Mouse (Mus musculus) brain, embryonic 18.5 days (tissue): ENCODE results near the gene Rmi1.
"Not testable (repeated sequence)": the region's sequence is repeated elsewhere in the genome, so short reads cannot be mapped to it uniquely, and the experiment has no call there.

ENCODE experiments used
- DNase-seq: peaks from one replicate; pipeline ENCODE4 v3.0.0-alpha.2; 2012; ENCODE audit warnings: low read depth, low spot score

Gene Rmi1

DNA sequence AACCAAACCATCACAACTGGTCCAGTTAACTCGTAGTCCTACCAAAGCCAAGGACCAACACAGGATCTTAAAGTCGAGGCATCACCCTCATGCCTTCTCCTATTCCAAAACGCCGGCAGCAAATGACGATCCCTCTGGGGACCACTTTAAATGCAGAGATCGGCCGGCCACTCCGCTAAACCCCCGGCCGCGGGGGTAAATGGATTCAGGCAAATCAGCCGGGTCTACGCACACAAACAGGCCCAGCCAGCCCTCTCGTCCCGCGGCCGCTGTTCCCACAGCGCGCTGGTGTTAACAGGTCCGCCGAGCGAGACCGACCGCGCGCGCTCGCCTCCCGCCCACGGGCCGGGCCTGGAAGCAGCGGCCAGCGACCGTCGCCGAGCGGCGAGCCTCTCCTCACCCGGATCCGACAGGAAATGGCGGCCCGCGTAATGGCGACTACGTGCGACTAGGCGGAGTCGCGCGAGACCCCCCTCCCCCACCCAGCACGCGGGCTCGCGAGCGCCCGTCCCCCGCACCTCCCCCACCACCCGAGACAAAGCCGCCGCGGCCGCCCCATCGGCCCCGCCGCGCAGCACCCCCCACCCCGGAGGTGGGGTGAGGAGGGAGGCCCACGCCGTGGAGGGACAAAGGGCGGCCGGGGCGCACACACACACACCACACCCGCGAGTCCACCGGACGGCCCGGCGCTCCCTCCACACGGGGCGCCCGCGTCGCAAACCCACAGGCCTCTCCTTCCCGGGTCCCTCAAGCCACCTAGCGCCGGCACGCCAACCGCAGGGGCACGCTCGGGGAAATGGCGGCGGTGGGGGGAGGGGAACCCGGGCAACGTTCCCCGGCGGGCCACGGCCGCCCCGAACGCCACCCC, 679 bp upstream of the Rmi1 start:
- no peak for DNase-seq

DNA sequence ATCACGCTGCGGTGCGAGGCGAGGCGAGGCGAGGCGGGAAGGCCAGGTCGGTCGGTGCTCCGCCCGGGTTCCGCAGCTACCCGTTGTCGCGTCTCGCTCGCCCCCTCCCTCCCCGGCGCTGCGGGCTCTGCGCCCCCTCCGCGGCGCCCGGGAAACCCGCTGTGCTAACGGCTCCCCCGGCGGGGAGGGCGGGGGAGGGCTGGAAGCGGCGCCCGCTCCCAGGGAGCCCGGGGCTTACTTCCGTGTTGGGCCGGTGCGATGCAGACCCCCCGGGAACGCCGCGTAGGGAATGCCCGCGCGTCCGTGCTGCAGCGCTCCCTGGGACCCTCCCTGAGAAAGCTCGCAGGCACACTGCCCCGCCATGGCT, 679 bp downstream of the Rmi1 start:
- DNase-seq, result no peak

DNA sequence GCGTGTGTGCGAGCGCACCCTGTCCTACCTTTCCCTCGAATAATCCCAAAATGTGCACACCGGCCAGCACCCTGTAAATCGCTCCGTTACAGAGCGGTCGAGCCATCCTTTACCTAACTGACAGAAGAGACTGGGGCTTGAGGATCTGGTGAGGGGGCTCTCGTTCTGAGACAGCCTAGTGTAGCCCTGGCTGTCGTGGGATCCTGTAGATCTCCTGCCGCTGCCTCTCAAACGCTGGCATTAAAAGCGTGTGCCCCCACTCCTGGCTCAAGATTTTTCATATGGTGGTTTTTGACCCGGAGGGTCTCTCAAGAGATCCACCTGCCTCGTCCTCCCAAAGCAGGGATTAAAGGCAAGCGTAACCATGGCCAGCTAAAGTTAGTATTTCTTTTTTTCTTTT, 1.2 kb downstream of the Rmi1 start, which contains the start of gene Hnrnpk:
Hnrnpk (minus strand) TSS at position 101 of the 400 bp plus-strand sequence.
- not testable (repeated sequence) for DNase-seq

DNA sequence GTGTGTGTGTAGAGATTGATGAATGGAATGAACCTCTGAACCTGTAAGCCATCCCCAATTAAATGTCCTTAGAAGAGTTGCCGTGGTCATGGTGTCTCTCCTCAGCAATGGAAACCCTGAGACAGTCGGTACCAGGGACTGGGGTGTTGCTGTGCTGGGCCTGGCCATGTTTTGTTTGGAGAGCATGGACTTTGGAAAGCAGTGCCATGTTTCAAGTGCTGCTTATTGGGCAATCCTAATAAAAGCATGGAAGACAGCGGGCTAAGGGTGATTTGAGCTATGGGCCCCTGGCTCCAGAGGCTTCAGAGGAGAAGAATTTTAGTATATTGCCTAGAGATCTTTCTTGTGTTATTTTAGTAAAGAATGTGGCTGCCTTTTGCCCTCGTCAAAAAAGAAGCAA, 9.0 kb downstream of the Rmi1 start:
- no peak for DNase-seq

DNA sequence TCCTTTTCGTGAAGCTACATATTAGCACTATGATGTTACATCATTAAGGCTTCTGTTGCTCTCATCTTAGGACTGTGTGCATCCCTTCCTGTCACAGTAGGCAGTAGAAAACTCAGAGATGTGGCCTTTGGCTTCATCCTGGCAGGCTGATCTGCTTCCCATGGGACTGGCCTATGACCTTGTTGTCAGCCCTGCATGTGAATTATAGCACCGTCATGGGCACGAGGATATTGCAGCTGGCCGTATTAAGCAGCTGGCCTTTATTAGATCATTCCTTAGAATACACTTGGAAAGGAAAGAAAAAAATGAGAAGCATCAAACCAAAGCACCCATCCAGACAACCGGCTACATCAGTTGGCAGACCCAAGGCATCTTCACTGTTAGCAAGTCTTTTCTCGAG, 13.3 kb downstream of the Rmi1 start:
- no peak for DNase-seq

DNA sequence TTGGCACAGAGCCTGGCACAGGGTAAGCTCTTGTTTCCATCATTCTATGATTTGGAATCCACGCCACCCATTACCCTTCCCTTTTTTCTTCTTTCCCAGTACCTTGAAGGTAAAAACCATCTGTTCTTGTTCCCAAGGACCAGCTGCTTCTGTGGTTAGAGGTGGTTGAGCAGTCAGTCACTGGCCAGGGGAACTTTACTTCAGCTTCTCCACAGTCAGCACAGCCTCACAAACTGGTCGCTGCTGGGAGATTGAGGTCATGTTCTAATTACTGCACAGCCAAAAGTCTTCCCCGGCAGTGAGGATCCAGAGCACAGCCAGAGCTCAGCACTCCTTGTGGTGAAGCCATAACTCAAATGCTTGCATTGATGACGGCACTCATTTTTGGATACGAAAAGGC, 13.8 kb downstream of the Rmi1 start:
- DNase-seq, result no peak

DNA sequence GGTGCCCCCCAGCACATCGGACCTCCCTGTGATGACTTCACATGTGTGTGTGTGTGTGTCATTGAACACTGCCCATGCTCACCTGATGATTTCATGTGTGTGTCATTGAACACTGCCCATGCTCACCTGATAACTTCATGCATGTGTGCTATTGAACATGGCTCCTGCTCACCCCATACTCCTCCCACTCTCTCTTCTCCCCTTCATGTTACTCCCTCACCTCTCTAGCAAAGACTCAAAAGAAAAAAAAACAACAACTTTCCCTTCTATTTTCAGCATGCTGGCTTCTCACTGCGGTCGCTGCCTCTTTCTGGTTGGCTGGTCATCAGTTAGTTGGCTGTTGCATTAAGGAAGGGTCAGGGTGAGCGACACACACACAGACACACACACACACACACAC, 16.6 kb downstream of the Rmi1 start:
- DNase-seq, result no peak

DNA sequence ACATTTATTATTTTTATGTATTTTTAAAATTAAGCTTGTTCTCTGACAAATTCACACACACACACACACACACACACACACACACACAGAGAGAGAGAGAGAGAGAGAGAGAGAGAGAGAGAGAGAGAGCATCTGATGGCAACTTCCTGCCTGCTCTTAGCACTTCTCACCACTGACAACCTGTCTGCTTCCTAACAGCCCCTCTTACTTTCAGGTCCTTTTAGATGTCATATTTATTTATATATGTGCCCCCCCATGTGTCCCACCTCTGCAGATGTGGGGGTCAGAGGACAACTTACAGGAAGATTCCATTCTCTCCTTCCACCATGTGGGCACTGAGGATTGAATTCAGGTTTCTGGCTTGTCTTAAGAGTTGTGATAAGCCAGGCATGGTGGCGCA, 17.2 kb downstream of the Rmi1 start:
- DNase-seq, result no peak

DNA sequence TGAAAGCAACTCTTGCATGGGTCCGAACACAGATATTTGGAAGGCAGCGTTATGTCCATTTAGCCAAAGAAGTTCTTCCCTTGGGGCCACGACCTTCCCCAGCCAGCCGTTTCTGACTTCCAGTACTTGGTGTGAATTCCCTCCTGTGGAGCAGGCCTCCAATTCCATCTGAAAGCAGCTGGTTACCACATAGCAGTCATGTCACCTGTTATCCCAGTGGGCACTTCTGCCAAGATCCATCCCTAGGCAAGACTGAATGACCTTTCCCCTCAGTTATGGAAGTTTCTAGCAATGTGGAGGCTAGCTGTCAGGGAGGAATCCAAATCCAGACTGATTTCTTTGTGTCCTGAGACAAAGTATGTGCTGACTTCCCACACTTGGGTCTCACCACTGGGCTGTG, 19.0 kb downstream of the Rmi1 start:
- DNase-seq, result no peak

DNA sequence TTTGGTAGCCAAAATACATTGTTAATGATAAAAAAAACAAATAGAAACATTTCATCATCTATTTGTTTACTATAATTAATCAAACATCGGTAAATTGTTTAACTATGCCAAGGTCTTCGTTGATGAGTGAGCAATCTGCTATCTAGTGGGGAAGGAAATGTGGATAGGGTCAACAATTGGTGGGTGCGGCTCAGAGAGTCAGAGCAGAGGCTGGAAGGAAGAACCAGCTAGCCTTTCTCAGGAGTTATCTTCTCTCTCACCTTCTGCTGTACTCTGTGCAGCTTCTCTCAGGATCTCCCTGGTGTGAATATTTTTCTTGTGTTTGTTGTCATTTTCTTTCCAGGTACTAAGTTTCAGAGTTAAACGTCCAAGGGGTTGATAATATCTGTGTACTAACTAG, 20.2 kb downstream of the Rmi1 start:
- no peak for DNase-seq

DNA sequence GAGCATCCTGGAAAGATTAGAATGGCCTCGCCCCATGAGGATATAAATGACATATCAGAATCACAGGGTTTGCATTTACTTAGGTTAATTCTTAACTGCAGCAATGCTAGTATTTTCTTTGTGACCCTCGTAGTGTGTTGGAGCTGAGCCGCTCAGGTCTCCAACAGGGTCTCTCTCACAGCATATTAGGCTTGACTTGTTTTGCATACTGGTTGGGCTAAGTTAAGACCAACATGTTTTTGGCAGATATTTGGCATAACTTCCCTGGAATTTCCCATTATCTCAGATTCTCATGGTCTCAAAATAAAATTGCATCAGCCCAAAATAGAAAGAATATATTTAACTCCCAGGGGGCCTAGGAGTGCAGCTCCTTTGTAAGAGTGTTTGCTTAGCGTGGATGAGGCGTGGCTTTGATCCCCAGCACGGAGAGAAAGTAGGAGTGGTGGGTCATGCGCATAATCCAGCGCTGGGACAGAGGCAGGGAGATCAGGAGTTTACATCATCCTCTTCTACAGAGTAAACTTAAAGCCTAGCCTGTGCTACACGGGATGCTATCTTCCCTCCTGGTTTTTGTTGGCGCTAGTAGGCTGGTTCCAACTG, 21.1 kb downstream of the Rmi1 start:
- no peak for DNase-seq

DNA sequence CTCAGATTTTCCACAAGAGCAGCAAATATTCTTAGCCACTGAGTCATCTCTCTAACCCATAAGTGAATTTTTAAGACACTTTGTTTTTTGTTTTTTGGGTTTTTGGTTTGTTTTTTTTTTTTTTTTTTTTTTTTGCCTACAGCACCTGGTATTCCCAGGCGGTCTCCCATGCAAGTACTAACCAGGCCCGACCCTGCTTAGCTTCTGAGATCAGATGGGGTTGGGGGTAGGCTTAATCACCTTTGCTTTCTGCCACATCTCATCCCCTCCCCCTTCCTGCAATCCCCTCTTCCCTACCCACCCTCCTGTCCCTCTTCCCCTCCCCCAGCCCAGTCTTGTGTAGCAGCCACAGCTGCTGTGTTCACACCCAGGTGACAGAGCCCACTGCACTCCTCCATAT, 37.7 kb downstream of the Rmi1 start:
- no peak for DNase-seq

DNA sequence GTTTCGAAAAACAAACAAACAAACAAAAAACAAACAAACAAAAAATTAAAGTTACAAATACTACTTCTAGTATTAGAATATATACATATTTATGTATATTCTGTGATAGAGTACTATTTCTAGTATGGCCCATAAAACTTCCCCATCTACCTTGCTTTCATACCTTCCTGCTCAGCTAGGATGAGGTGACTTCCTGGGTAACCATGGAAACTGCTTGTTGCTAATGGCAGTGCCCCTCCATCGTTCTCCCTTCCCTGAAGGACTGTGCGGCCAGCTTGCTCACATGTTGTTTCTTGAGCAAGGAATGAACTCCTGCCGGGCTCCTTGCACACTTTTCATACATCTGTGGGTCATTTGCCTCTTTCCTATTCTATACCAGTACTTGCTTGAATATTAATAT, 41.3 kb downstream of the Rmi1 start:
- no peak for DNase-seq

DNA sequence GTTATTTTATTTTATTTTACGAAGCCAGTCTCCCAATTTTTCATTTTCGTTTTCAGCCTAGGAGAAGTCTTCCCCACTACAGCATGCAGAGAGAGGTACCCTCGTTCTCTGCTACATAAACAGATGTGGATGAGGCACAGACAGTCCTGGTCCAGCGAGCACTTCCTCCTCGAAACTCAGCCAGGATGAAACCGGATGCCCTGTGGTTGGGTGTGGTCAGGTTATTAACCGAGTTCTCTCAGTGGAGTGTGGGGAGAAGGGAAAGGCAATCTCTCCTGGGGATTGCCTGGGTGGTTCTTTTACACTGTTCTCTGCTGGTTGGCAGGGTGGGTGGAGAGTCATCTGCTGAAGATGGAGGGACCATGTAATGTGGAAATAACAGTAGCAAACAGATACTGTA, 41.7 kb downstream of the Rmi1 start:
- no peak for DNase-seq

DNA sequence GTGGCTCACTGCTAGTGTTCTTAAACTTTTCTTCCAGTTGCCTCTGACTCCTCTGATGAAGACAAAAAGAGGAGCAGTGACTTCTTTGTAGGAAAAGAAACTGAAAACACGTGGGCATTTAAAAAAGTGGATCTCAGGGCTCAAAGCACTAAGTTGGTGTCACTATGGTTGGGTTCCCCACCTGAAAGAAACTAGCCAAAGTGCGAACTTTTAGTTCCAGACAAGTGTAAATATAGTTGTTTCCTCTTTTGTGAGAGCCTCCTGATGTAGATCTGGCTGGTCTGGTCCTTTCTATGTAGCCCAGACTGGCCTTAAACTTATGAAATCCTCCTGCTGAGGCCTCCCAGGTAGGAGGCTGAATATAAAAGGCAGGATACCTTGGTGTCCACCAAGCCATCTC, 44.5 kb downstream of the Rmi1 start:
- no peak for DNase-seq

DNA sequence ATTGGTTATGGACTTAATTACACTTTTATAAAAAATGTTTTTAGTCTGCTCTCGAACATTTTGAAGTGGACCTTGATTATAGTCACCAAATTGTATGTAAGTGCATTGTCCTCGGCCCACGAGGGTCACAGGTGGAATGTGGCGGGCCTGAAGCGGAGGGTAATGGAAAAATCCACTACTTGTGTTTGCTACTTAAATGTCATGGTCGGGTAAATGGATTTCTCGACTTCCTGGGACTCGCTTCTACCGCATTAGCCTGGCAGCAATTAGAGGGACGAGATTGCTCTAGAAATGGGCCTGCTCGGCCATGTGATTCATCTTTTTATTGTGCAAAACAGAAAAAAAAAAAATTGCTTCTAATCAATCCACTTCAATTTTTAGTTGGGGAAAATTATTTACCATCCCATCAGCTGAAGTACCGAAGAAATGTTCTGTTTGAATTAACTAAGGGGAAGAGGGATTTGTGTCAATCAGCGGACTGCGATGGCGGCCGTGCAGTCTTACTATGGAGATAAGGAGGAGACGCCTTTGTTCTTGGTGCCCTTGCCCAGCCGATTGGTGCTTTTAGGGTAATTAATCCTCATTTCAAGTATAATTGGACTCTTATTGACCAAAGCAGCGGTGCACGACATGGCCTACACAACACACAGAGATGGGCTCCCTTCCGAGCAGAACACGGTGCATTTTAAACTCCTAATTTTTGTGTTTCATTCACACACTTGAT, 48.6 kb downstream of the Rmi1 start:
- no peak for DNase-seq

DNA sequence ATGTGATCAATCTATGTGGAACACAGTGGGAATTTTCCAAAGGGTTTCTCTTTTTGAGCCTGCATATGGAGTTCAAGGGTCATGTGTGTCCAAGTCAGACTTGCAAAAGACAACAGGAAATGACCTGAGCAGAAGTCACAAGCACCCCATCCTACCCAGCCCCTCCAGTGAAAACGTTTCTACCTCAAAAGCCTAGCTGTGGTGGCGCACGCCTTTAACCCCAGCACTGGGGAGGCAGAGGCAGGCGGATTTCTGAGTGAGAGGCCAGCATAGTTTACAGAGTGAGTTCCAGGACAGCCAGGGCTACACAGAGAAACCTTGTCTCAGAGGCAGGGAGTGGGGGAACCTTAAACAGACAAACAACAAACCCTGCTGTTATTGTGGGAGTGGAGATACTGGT, 50.2 kb downstream of the Rmi1 start:
- DNase-seq, result no peak

DNA sequence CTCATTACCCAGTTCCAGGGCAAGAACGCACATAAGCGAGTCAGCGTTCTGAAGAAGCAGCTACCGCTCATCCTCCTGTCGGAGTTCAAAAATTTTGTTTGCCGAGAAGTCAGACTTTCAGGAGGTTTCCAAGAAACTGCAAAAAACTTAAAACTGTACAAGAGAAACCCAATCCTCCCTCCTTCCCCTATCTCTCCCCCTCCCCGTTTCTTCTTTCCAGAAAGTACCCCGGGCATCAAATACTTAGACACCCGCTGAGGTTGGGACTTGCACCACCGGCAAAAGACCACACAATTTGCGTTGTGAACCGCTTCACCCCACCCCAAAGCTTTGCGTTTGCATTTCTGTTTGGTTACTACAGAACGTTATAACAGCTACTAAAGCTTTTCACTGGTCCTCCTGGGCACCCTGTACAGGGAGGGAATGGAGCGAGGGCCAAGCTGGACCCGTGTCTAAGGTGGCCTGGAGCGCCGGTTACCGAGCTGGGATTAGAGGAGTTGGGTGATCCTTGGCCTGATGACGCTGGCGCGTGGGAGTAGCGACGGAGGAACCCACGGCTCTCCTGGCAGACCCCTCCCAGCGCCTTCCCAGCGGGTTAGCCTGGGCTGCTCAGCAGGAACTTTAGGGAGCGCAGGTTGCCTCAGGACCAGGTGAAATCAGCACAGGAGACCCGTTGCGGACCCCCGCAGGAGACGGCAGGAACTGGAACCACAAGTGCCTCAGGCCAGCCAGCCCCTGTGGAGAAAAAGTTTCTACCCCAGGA, 50.8 kb downstream of the Rmi1 start:
- DNase-seq, result no peak

DNA sequence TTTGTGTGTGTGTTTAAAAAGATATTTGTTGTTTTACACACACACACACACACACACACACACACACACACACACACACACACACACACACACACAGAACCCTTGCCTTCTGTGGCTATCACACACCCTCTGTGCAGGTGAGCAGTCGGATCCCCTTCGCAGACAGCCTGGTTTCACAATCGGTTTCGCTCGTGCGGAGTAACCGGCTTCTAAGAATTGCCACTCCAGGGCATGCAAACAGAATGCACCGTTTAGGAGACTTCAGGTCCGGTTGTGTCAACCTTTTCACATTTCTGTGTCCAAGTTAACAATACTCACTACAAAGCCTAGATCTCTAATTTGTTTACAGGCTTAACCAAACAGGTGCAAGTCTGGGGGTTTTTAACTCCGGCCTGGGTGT, 51.5 kb downstream of the Rmi1 start:
- no peak for DNase-seq

DNA sequence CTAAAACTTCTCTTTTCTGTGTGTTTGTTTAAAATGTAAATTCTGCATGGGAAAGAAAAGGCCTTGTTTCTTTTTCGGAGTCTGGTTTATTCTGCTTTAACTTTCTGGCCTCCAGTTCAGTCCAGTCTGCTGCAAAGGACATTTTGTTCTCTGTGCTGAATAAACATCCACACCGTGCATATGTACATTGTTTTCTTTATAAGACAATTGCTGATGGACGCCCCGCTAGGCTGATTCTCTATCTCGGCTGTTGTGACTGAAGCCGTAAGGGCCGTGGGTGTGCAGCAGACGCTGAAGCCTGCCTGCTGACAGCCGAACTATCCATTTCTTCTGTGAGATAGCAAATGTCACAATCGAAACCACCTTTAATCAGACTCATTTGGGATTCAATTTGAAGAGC, 54.5 kb downstream of the Rmi1 start:
- DNase-seq, result no peak

DNA sequence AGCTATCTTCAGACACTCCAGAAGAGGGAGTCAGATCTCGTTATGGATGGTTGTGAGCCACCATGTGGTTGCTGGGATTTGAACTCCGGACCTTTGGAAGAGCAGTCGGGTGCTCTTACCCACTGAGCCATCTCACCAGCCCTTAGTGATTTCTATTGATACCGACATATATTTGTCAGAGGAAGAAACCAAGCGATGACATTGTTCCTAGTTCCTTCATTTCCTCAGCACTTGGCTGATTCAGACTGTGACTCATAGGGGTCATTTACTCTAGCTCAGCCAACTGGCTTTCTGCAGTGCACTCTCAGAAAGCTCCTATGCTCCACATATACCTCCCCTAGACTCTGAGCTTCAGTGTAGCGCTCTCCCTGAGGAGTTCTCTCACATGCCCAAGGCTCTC, 56.8 kb downstream of the Rmi1 start:
- DNase-seq, result not testable (repeated sequence)
